Mouse (Mus musculus) limb, embryonic 15.5 days (tissue): ENCODE data around the gene Olfr995. TPM values are rescaled to one million over a fixed set of nuclear protein-coding genes. Genes with fewer than 3 reads are reported as not detected.

Experiments
- ATAC-seq: fragments of 200-750 bp; cut with Nextera tagmentation; 2 replicates; pipeline ENCODE4 v1.8.0; 2017; ENCODE audit warnings: low read depth, moderate TSS enrichment; ENCODE audit not compliant: insufficient number of reproducible peaks, low FRiP score, low TSS enrichment
- H3K27ac ChIP-seq: fragments of 300-500 bp; sonication (generic); 2 replicates; pipeline ENCODE4 v1.5.1; 2015; ENCODE audit warnings: moderate library complexity, mild to moderate bottlenecking, inconsistent platforms
- H3K27me3 ChIP-seq: fragments of 300-500 bp; sonication (generic); 2 replicates; pipeline ENCODE4 v1.6.1; 2015; ENCODE audit warnings: inconsistent platforms
- H3K36me3 ChIP-seq: fragments of 300-500 bp; sonication (generic); 2 replicates; pipeline ENCODE4 v1.6.1; 2015; ENCODE audit warnings: inconsistent platforms
- H3K4me1 ChIP-seq: fragments of 300-500 bp; sonication (generic); 2 replicates; pipeline ENCODE4 v1.6.1; 2015; ENCODE audit warnings: inconsistent platforms
- H3K4me2 ChIP-seq: fragments of 300-500 bp; sonication (generic); 2 replicates; pipeline ENCODE4 v1.6.1; 2015; ENCODE audit warnings: mild to moderate bottlenecking, inconsistent platforms
- H3K4me3 ChIP-seq: fragments of 300-500 bp; sonication (generic); 2 replicates; pipeline ENCODE4 v1.5.1; 2015; ENCODE audit warnings: mild to moderate bottlenecking, inconsistent platforms
- H3K9ac ChIP-seq: fragments of 300-500 bp; sonication (generic); 2 replicates; pipeline ENCODE4 v1.6.1; 2015; ENCODE audit warnings: inconsistent platforms
- H3K9me3 ChIP-seq: fragments of 300-500 bp; sonication (generic); 2 replicates; pipeline ENCODE4 v1.6.1; 2016; ENCODE audit warnings: inconsistent platforms
- WGBS: fragments of 180-500 bp; shearing (Covaris S2); methylation state at CpG from one replicate; pipeline ENCODE4 v1.1.7; 2015; 5-methylcytosine and 5-hydroxymethylcytosine counted together
- polyA plus RNA-seq: library from polyadenylated mRNA; unstranded; fragments of >200 nt; fragmentation: Nextera tagmentation; extraction: Ambion mirVana; gene quantifications from 2 replicates; pipeline ENCODE4 v1.2.1, GENCODE M21; 2015

Gene Olfr995
- not detected in 2 replicates for polyA plus RNA-seq

GRCm38 (mm10) chr2:85443539-85443938 is at the start of gene Olfr995:
Olfr995 (minus strand) TSS chr2:85443639.
- no peaks in the 10 kb centered on the region for H3K27me3 ChIP-seq
- no peaks in the 10 kb centered on the region for H3K36me3 ChIP-seq
- WGBS = 18% methylated on average over 1 of the region's 1 CpGs
- H3K9ac ChIP-seq = no peak within 1 kb of the TSS
- H3K4me3 ChIP-seq = no peak within 1 kb of the TSS
- H3K4me2 ChIP-seq = no peak within 1 kb of the TSS
- ATAC-seq = no peak
- no peak within 1 kb of the TSS for H3K27ac ChIP-seq
- no peaks in the 10 kb centered on the region for H3K4me1 ChIP-seq
- no peaks in the 10 kb centered on the region for H3K9me3 ChIP-seq

- ATAC-seq = no peak
- 79% methylated on average over 5 of the region's 5 CpGs for WGBS
- Histone ChIP-seq H3K4me3 (no peak overlapping the region), H3K9ac (no peak overlapping the region), H3K4me1 (no peaks in the 10 kb centered on the region), H3K27ac (no peak overlapping the region), H3K36me3 (no peaks in the 10 kb centered on the region), H3K27me3 (no peaks in the 10 kb centered on the region), H3K9me3 (no peaks in the 10 kb centered on the region), H3K4me2 (no peak overlapping the region)
Measured at GRCm38 (mm10) chr2:85490396-85490795, 47.0 kb upstream of the Olfr995 start.

- no peaks in the 10 kb centered on the region for H3K4me1 ChIP-seq
- WGBS = 73% methylated on average over 3 of the region's 3 CpGs
- H3K27me3 ChIP-seq = no peaks in the 10 kb centered on the region
- H3K9me3 ChIP-seq = no peaks in the 10 kb centered on the region
- H3K36me3 ChIP-seq = no peaks in the 10 kb centered on the region
- no peak for ATAC-seq
- no peak overlapping the region for H3K4me3 ChIP-seq
- no peak overlapping the region for H3K27ac ChIP-seq
- H3K9ac ChIP-seq = no peak overlapping the region
- no peak overlapping the region for H3K4me2 ChIP-seq
Measured at GRCm38 (mm10) chr2:85466801-85467325, 23.4 kb upstream of the Olfr995 start.

DNA sequence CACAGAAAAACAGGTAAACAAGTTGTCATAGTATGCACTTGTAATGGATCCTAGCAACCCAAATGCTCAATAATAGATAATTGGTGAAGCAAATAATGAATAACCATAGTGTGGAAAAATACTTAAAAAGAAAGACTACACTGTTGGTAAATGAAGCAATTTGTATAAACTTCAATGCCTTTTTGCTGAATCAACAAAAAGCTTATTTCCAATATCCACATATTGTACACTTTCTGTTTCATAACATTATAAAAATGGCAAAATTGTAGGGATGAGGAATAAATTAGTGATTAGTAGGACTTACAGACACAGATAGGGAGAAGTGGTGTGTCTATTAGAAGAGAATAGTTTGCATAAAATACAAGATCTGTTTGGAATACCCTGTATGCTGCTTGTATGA is 893 bp downstream of the Olfr995 start:
- Histone ChIP-seq H3K9ac (no peak overlapping the region), H3K4me3 (no peak overlapping the region), H3K27ac (no peak overlapping the region), H3K4me1 (no peaks in the 10 kb centered on the region), H3K36me3 (no peaks in the 10 kb centered on the region), H3K27me3 (no peaks in the 10 kb centered on the region), H3K9me3 (no peaks in the 10 kb centered on the region), H3K4me2 (no peak overlapping the region)
- ATAC-seq = no peak

DNA sequence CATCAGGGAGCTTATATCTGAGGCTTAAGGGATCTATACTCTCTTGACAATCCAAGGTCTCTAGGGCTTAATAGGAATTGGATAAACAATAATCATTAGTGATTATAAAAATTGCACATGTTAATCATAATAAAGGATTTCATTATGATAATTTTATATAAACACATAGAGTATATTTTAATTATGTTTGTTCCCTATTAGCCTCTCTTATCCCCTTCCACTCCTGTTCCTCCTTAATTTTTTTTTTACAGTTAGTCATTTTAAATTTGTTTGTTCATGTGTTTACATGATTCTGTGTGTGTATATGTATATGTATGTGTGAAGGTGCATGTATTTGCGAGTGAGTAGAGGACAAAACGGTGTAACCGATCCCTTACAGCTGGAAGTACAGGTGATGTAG is 7.1 kb downstream of the Olfr995 start, which contains the start of gene Olfr994:
Olfr994 (minus strand) TSS at position 101 of the 400 bp plus-strand sequence.
- no peaks in the 10 kb centered on the region for H3K9me3 ChIP-seq
- H3K27ac ChIP-seq = no peak within 1 kb of the TSS
- no peak within 1 kb of the TSS for H3K4me3 ChIP-seq
- no peak within 1 kb of the TSS for H3K9ac ChIP-seq
- no peak within 1 kb of the TSS for H3K4me2 ChIP-seq
- 92% methylated on average over 3 of the region's 3 CpGs for WGBS
- no peaks in the 10 kb centered on the region for H3K27me3 ChIP-seq
- no peaks in the 10 kb centered on the region for H3K36me3 ChIP-seq
- H3K4me1 ChIP-seq = no peaks in the 10 kb centered on the region
- ATAC-seq = no peak

- H3K4me2 ChIP-seq = no peak overlapping the region
- H3K9me3 ChIP-seq = no peaks in the 10 kb centered on the region
- H3K4me1 ChIP-seq = no peaks in the 10 kb centered on the region
- no peaks in the 10 kb centered on the region for H3K36me3 ChIP-seq
- H3K27me3 ChIP-seq = no peaks in the 10 kb centered on the region
- H3K27ac ChIP-seq = no peak overlapping the region
- WGBS = 79% methylated on average over 1 of the region's 1 CpGs
- no peak overlapping the region for H3K9ac ChIP-seq
- H3K4me3 ChIP-seq = no peak overlapping the region
- ATAC-seq = no peak
Measured at GRCm38 (mm10) chr2:85425893-85426292, 17.5 kb downstream of the Olfr995 start.

- H3K36me3 ChIP-seq = no peaks in the 10 kb centered on the region
- H3K27me3 ChIP-seq = no peaks in the 10 kb centered on the region
- no peak within 1 kb of the TSS for H3K4me3 ChIP-seq
- no peak within 1 kb of the TSS for H3K27ac ChIP-seq
- no peaks in the 10 kb centered on the region for H3K4me1 ChIP-seq
- no peaks in the 10 kb centered on the region for H3K9me3 ChIP-seq
- H3K4me2 ChIP-seq = no peak within 1 kb of the TSS
- no peak within 1 kb of the TSS for H3K9ac ChIP-seq
- no peak for ATAC-seq
Measured at GRCm38 (mm10) chr2:85414777-85415176, 28.7 kb downstream of the Olfr995 start, which contains the start of gene Olfr993. Olfr993 (minus strand) TSS chr2:85414877.

- ATAC-seq = no peak
- Histone ChIP-seq H3K27ac (no peak within 1 kb of the TSS), H3K9me3 (no peaks in the 10 kb centered on the region), H3K27me3 (no peaks in the 10 kb centered on the region), H3K36me3 (no peaks in the 10 kb centered on the region), H3K4me2 (no peak within 1 kb of the TSS), H3K4me3 (no peak within 1 kb of the TSS), H3K4me1 (no peaks in the 10 kb centered on the region), H3K9ac (no peak within 1 kb of the TSS)
- WGBS = 56% methylated on average over 2 of the region's 2 CpGs
Measured at GRCm38 (mm10) chr2:85409369-85409768, 34.1 kb downstream of the Olfr995 start, which contains the start of gene Olfr992. Olfr992 (minus strand) TSS chr2:85409469.

Other genes with a start within 250 kb of the Olfr995 start
- gene Lrrc55, start 246.4 kb downstream of the Olfr995 start, polyA plus RNA-seq = 0.74 and 0.78 TPM in 2 replicates
- gene Olfr987, start 104.3 kb downstream of the Olfr995 start, polyA plus RNA-seq = not detected in 2 replicates
- not detected in 2 replicates for gene Olfr988, start 80.4 kb downstream of the Olfr995 start, polyA plus RNA-seq
- gene Olfr992, start 34.2 kb downstream of the Olfr995 start, polyA plus RNA-seq = not detected in 2 replicates
- not detected in 2 replicates for gene Olfr993, start 28.8 kb downstream of the Olfr995 start, polyA plus RNA-seq
- not detected in 2 replicates for gene Olfr994, start 7.2 kb downstream of the Olfr995 start, polyA plus RNA-seq
- gene 4833423E24Rik, start 75.4 kb upstream of the Olfr995 start, polyA plus RNA-seq = 15.1 and 16.6 TPM in 2 replicates
- not detected in 2 replicates for gene Olfr996, start 135.6 kb upstream of the Olfr995 start, polyA plus RNA-seq
- not detected in 2 replicates for gene Olfr998, start 145.3 kb upstream of the Olfr995 start, polyA plus RNA-seq
- gene Olfr1000, start 168.3 kb upstream of the Olfr995 start, polyA plus RNA-seq = not detected in 2 replicates
- not detected in 2 replicates for gene Olfr1002, start 207.1 kb upstream of the Olfr995 start, polyA plus RNA-seq
- gene Olfr154, start 220.8 kb upstream of the Olfr995 start, polyA plus RNA-seq = not detected in 2 replicates
- gene Olfr1006, start 235.1 kb upstream of the Olfr995 start, polyA plus RNA-seq = not detected in 2 replicates
- not detected in 2 replicates for gene Olfr1008, start 245.8 kb upstream of the Olfr995 start, polyA plus RNA-seq